Mouse (Mus musculus): ENCODE data around the gene Rita1.

DNA sequence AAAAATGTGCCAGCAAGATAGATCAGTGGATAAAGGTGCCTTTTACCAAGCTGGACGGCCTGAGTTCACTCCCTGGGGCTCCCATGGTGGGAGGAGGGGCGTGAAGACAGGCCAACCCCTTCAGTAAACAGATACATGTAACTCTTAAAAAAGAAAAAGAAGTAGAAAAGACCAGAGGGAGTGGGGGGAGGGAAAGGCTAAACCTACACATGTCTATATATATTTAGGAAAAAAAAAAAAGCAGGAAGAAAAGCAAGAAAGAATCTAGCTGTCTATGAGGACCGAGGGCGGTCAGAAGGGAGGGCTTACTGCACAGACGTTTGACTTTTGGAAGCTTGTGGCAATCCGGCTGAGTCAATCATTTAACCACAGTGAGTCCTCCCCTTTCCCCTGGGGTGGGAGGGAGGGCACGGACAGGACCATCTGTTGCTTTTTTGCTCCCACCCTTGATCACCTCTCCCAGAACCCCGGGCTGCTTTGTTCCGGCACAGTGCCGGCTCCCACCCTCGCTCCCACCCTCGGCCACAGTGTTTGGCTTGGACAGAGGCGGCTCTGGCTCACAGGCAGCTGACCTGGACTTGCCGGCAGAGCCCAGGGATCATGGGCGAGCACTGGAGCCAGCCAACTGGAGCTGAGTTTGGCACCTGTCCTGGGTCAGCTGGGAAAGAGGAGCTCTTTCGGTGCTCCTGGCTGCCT, 51.6 kb downstream of the Rita1 start:
- no peak for TF ChIP-seq POLR2A (IDR thresholded peaks at IDR 0.05; ENCODE audit: control insufficient read depth, low read depth, low read length)
- TF ChIP-seq CTCF (IDR thresholded peaks at IDR 0.05; ENCODE audit: control insufficient read depth, insufficient read depth, insufficient replicate concordance, low read depth, low read length), result no peak

Data from testis, adult 2 months (tissue).